Mouse (Mus musculus) kidney, postnatal 0 days (tissue): ENCODE data around the gene Nup93. TPM values are rescaled to one million over a fixed set of nuclear protein-coding genes. Genes with fewer than 3 reads are reported as not detected.

Experiments
- ATAC-seq: fragments of 200-750 bp; cut with Nextera tagmentation; replicated peaks from 2 replicates; pipeline ENCODE4 v1.8.0; 2017; ENCODE audit warnings: low read depth, moderate number of reproducible peaks, moderate TSS enrichment, moderate library complexity; ENCODE audit not compliant: low FRiP score
- DNase-seq: peaks from one replicate; pipeline ENCODE4 v3.0.0-alpha.2; 2016; ENCODE audit warnings: low spot score
- H3K27ac ChIP-seq: fragments of 300-500 bp; sonication (generic); 2 replicates; pipeline ENCODE4 v1.5.1; 2014; ENCODE audit warnings: mild to moderate bottlenecking
- H3K27me3 ChIP-seq: fragments of 300-500 bp; sonication (generic); 2 replicates; pipeline ENCODE4 v1.6.1; 2014; ENCODE audit warnings: low read length, mixed read lengths; ENCODE audit not compliant: insufficient read depth
- H3K36me3 ChIP-seq: fragments of 300-500 bp; sonication (generic); 2 replicates; pipeline ENCODE4 v1.6.1; 2014; ENCODE audit warnings: low read length, mixed read lengths; ENCODE audit not compliant: insufficient read depth
- H3K4me1 ChIP-seq: fragments of 300-500 bp; sonication (generic); replicated peaks from 2 replicates; pipeline ENCODE4 v1.6.1; 2014; ENCODE audit warnings: antibody characterized with exemption, low read length, mixed read lengths; ENCODE audit not compliant: insufficient read depth
- H3K4me2 ChIP-seq: fragments of 300-500 bp; sonication (generic); 2 replicates; pipeline ENCODE4 v1.6.1; 2014; ENCODE audit warnings: mild to moderate bottlenecking, low read length, moderate library complexity, mixed read lengths
- H3K4me3 ChIP-seq: fragments of 300-500 bp; sonication (generic); replicated peaks from 2 replicates; pipeline ENCODE4 v1.5.1; 2014; ENCODE audit warnings: low read depth, low read length
- H3K9ac ChIP-seq: fragments of 300-500 bp; sonication (generic); 2 replicates; pipeline ENCODE4 v1.6.1; 2014; ENCODE audit warnings: low read depth, low read length
- H3K9me3 ChIP-seq: fragments of 300-500 bp; sonication (generic); replicated peaks from 2 replicates; pipeline ENCODE4 v1.6.1; 2016; ENCODE audit warnings: low read length, inconsistent platforms, mixed read lengths
- CTCF ChIP-seq: IDR thresholded peaks from 2 replicates; pipeline ENCODE4 v1.5.1; 2016; ENCODE audit warnings: antibody characterized with exemption, low read depth, mild to moderate bottlenecking, moderate library complexity
- WGBS: fragments of 180-500 bp; shearing (Covaris S2); extraction: QIAGEN DNeasy Blood & Tissue Kit; methylation state at CpG from one replicate; pipeline ENCODE4 v1.1.7; 2014; 5-methylcytosine and 5-hydroxymethylcytosine counted together
- polyA plus RNA-seq: library from polyadenylated mRNA; unstranded; fragments of >200 nt; fragmentation: Nextera tagmentation; extraction: Ambion mirVana; gene quantifications from 2 replicates; pipeline ENCODE4 v1.2.1, GENCODE M21; 2015

The Nup93 gene
- polyA plus RNA-seq, 1 experiment from 2014 or later: 45.0 TPM

DNA sequence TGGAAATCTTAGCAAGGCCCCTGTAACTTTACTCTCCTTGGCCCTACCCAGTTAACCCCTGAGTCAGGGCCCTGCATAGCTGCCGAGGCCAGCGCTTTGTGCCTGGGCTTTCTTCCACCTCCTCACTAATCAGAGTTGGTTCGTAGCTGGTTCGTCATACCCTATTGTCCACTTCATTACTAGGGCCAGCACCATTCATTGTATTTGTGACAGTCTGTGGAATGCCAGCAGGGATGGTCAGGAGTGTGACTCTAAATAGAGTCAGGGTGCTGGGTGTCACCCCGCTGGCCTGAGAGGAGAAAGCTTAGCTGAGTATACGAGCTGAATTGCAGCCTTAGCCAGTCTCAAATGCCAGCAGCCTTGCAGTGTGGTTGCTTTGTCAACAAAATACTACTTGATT lies 82.7 kb downstream of the Nup93 start:
- H3K36me3 ChIP-seq: no peaks in the 10 kb centered on the region; the same call in 1 of the 2 replicates
- no peak for ATAC-seq
- TF ChIP-seq CTCF: no peak
- WGBS: 54% methylated on average over 6 of the region's 6 CpGs
- H3K4me1 ChIP-seq: no peaks in the 10 kb centered on the region
- peak; percentile 14 for DNase-seq
- no peak overlapping the region for H3K4me2 ChIP-seq
- H3K9me3 ChIP-seq: no peaks in the 10 kb centered on the region
- H3K4me3 ChIP-seq: no peak overlapping the region
- no peaks in the 10 kb centered on the region for H3K27me3 ChIP-seq
- H3K9ac ChIP-seq: no peak overlapping the region
- H3K27ac ChIP-seq: no peak overlapping the region

- no peaks in the 10 kb centered on the region for H3K27me3 ChIP-seq
- no peak for TF ChIP-seq CTCF
- 53% methylated on average over 4 of the region's 4 CpGs for WGBS
- H3K4me1 ChIP-seq: no peaks in the 10 kb centered on the region
- no peak overlapping the region for H3K27ac ChIP-seq
- no peak overlapping the region for H3K9ac ChIP-seq
- no peak overlapping the region for H3K4me3 ChIP-seq
- H3K4me2 ChIP-seq: no peak overlapping the region
- DNase-seq: peak; percentile 12
- H3K9me3 ChIP-seq: no peaks in the 10 kb centered on the region
- H3K36me3 ChIP-seq: peaks cover 20% of the 10 kb centered on the region; the same call in 1 of the 2 replicates
- no peak for ATAC-seq
These were observed 86.4 kb downstream of the Nup93 start for GRCm38 (mm10) chr8:94300809-94301208.

- Histone ChIP-seq H3K4me1 (no peaks in the 10 kb centered on the region), H3K9ac (no peak overlapping the region), H3K9me3 (no peaks in the 10 kb centered on the region), H3K27me3 (no peaks in the 10 kb centered on the region), H3K4me3 (no peak overlapping the region), H3K27ac (no peak overlapping the region), H3K36me3 (peaks cover 30% of the 10 kb centered on the region), H3K4me2 (no peak overlapping the region)
- 83% methylated on average over 2 of the region's 2 CpGs for WGBS
- no peak for ATAC-seq
- no peak for TF ChIP-seq CTCF
- DNase-seq: no peak
These were observed 90.0 kb downstream of the Nup93 start for GRCm38 (mm10) chr8:94304412-94304811.

DNA sequence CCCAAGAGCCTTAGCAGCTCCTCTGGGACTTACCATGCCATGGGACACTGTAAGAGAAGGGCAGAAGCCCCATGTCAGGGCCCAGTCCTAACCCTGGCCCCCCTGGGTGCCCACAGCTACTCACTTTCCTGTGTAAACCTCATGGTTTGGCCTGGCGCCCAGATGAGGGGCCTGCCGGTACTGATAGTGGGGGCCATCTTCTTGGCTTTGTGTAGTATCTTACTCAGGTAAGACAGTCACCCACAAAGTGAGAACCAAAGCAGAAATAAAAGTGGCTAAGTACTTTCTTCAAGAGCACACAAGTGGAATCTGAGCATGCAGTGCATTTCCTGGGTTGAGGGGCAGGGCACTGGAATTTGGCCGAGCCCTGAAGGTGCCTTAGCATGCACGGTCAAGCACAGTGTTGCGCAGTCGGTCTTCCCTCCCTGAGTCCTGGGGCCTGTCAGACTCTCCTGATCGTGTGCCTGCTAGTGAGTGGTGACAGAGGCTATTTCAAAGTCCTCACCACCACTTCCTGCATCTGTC lies 92.7 kb downstream of the Nup93 start:
- Histone ChIP-seq H3K27me3 (no peaks in the 10 kb centered on the region), H3K36me3 (peaks cover 35% of the 10 kb centered on the region), H3K9ac (no peak overlapping the region), H3K4me2 (no peak overlapping the region), H3K4me3 (no peak overlapping the region), H3K27ac (no peak overlapping the region), H3K4me1 (no peaks in the 10 kb centered on the region), H3K9me3 (no peaks in the 10 kb centered on the region)
- DNase-seq: no peak
- 74% methylated on average over 7 of the region's 7 CpGs for WGBS
- no peak for TF ChIP-seq CTCF
- ATAC-seq: no peak

- WGBS: 89% methylated on average over 9 of the region's 9 CpGs
- no peak for DNase-seq
- Histone ChIP-seq H3K4me3 (no peak overlapping the region), H3K4me1 (no peaks in the 10 kb centered on the region), H3K4me2 (no peak overlapping the region), H3K27me3 (no peaks in the 10 kb centered on the region), H3K9ac (no peak overlapping the region), H3K9me3 (no peaks in the 10 kb centered on the region), H3K36me3 (peaks cover 38% of the 10 kb centered on the region), H3K27ac (no peak overlapping the region)
- no peak for ATAC-seq
- TF ChIP-seq CTCF: no peak
These were observed 93.3 kb downstream of the Nup93 start for GRCm38 (mm10) chr8:94307652-94308051.

- 84% methylated on average over 2 of the region's 2 CpGs for WGBS
- Histone ChIP-seq H3K9ac (no peak overlapping the region), H3K36me3 (peaks cover 9% of the 10 kb centered on the region; the same call in 1 of the 2 replicates), H3K27ac (no peak overlapping the region), H3K4me1 (no peaks in the 10 kb centered on the region), H3K9me3 (no peaks in the 10 kb centered on the region), H3K27me3 (no peaks in the 10 kb centered on the region), H3K4me2 (no peak overlapping the region), H3K4me3 (no peak overlapping the region)
- no peak for TF ChIP-seq CTCF
- ATAC-seq: no peak
- DNase-seq: no peak
These were observed 99.7 kb downstream of the Nup93 start for GRCm38 (mm10) chr8:94314069-94314468.

GRCm38 (mm10) chr8:94317249-94317648 lies 102.9 kb downstream of the Nup93 start:
- DNase-seq (no peak), ATAC-seq (no peak)
- H3K36me3 ChIP-seq: peaks cover 1% of the 10 kb centered on the region; the same call in 1 of the 2 replicates
- 91% methylated on average over 2 of the region's 2 CpGs for WGBS
- H3K9me3 ChIP-seq: no peaks in the 10 kb centered on the region
- TF ChIP-seq CTCF: no peak
- no peaks in the 10 kb centered on the region for H3K4me1 ChIP-seq
- no peak overlapping the region for H3K4me2 ChIP-seq
- H3K27ac ChIP-seq: no peak overlapping the region
- H3K9ac ChIP-seq: no peak overlapping the region
- no peak overlapping the region for H3K4me3 ChIP-seq
- H3K27me3 ChIP-seq: no peaks in the 10 kb centered on the region
